Mouse (Mus musculus) left cerebral cortex, postnatal 14 days (tissue): Measurements from ENCODE around the gene Pkn2. TPM values are rescaled to one million over a fixed set of nuclear protein-coding genes. Genes with fewer than 3 reads are reported as not detected.

Experiments used
- DNase-seq, 2 experiments: peaks; one replicate each; pipeline ENCODE4 v3.0.0; 2021 to 2022; ENCODE audit warnings: low spot score in 2 of 2, mixed read lengths in 1 of 2
- intact Hi-C: fragments of 180-260 bp; cut with DNase I; formaldehyde crosslinking; loops from one replicate; pipeline ENCODE4 v1.15.1; 2025
- long read RNA-seq, 2 experiments: library from polyadenylated mRNA; stranded (forward); transcript quantifications; one replicate each; pipeline ENCODE4 v2.0.0; 2021
- total RNA-seq, 2 experiments: library from RNA; stranded (reverse); gene quantifications; 2 replicates each; pipeline ENCODE4 v1.2.3; 2021

Gene Pkn2
- total RNA-seq = 10 to 100 TPM; 23.8 to 30.1 TPM
- long read RNA-seq, experiment 1, full-length matches to known transcripts = 4 of 5 reads
- long read RNA-seq, experiment 1, partial matches to known transcripts = 0 of 5 reads
- long read RNA-seq, experiment 1, other reads (novel, unspliced or antisense) = 1 of 5 reads
- long read RNA-seq, experiment 2, full-length matches to known transcripts = 5 of 6 reads
- long read RNA-seq, experiment 2, partial matches to known transcripts = 1 of 6 reads
- long read RNA-seq, experiment 2, other reads (novel, unspliced or antisense) = 0 of 6 reads

DNA sequence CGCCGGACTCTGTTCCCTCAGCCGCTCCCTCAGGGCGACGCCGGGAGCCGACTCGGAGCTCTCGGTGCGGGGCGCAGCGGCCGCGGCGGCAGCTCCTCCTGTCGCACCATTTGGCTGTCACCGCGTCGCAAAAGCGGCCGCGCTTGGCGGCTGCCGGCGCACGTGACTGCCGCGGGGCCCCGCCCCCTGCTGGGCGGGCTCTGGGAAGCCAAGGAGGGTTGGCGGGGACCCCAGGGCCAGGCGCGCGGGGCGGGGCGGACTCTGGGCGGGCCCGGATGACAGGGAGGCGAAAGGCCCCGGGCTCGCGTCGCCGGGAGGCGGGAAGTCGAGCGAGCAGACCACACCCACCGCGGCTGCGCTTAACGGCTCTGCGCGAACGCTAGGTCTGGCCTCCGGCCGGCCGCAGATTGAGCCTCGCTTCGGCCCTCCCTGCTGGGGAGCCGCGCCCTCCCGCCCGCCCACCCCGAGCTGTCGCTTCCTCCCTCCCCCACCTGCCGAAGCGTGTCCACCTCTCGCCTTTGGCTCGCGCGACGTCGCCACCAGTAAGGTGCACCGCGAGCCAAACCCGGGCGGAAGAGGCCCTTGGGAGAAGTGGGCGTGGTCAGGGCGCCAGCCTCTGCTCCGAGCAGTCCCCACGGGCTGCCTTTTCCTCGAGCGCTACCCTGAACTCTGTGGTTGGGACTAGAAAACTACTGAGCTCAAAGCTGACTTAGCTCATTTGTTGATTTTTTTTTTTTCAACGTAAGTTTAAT, at the start of gene Pkn2:
TSS of gene Pkn2 (minus strand) at position 133 of the 752 bp plus-strand sequence.
- DNase-seq = peak; percentile 97 to 98
- intact Hi-C loops = no loop called here

DNA sequence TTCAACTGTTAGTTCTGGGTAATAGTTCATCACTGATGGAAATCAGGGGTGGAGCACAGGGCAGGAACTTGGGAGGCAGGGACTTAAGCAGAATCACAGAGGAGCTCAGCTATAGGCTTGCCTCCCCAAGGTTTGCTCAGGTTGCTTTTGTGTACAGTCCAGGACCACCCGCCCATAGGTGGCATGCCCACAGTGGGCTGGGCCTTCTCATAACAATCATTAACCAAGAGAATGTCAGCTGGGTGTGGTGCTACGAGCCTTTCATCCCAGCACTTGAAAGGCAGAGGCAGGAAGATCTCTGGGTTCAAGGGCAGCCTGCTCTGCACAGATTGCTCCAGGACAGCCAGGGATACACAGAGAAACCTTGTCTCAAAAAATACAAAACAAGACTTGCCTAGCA, 48.1 kb upstream of the Pkn2 start:
- intact Hi-C loops = no loop called here
- no peak for DNase-seq

DNA sequence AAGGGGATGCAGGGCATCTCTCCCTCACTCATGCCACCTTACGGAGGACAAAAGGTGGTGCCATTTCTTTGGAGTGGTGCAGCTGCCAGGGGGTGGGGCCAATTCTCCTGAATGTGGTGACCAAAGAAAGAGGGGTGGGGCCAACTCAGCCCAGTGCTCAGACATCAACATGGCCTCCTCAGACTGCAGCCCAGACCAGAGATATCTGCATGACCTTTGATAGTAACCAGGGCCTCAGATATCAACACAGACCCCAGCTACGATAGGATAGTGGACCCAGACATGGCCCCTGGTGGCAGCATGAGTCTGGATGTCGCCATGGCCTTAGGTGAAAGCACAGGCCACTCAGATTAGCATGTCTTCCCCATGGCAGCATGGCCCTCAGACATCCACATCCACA, 45.5 kb upstream of the Pkn2 start:
- intact Hi-C loops = no loop called here
- DNase-seq = no peak

DNA sequence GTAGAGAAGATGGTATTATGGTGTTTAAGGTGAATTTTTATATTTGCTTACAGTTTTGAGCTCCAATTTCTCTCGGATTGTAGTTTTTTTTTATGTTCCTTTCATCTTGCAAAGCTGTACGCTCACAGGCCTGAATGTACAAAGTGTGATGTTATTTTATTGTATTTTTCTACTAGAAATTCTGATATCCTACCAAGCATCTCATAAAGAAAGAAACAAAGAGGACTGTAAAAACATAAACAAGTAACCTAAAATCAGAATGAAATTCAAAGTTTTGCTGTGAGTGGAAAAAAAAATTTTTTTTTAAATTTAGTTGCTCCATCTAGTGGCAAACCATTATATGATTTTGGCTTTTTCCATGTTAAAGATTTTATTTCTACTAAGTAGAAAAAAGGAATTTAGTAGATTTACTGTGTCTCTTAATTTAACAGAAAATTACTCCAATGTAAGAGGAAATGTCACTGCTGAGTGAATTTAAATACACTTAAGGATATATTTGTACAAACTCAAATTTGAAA, 43.1 kb upstream of the Pkn2 start:
- no peak for DNase-seq

DNA sequence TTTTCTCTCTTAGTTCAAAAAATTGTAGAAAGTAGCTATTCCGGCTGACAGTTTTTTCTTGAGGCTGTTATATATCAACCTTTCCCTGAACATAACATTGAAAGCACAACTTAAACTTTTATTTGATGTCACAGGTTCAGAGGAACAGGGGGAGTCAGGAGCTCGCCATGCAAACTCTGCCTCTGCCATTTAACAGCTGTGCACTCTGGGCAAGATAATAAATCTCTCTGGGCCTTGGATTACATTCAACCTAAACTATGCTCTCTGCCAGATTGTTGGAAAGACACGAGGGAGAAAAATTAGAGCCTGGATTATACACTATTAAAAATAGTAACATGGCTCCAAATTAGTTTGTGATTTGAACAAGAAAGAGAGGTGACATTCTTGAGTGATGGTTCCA, 37.3 kb upstream of the Pkn2 start:
- no peak for DNase-seq
- intact Hi-C loops = no loop called here

More for the DNA sequence above, 43.1 kb upstream of the Pkn2 start:
- intact Hi-C loops = no loop called here

DNA sequence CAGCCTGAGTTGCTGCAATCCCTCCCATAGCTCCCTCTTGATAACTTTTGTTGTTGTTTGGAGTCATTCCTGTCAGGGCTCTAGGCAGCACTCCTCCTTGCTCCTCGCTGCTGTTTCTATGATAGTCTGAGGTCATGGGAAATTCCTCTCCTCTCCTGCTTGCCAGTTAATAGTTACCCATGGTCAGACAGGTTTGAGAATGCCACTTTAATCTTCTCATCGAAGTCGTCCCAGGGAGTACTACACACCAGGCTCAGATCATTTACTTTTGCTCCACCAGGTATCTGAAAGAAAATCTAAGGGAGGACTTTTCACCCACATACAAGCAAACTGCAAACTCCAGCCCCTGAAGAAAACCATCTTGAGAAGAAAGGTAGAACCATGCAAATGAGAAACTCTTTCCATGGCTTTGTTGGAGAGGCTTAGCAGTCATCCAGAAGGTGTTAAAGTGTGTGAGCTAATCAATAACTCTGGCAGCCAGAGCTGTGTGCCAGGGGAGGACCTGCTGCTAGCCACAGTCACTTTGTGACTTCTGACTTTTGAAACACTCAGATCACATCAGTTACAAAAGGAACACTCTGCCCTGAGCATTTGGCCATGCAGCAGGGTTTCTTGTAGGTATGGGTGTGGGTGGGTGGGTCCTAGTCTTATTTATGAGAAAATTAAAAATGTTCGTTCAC, 36.1 kb upstream of the Pkn2 start:
- intact Hi-C loops = no loop called here
- no peak for DNase-seq

DNA sequence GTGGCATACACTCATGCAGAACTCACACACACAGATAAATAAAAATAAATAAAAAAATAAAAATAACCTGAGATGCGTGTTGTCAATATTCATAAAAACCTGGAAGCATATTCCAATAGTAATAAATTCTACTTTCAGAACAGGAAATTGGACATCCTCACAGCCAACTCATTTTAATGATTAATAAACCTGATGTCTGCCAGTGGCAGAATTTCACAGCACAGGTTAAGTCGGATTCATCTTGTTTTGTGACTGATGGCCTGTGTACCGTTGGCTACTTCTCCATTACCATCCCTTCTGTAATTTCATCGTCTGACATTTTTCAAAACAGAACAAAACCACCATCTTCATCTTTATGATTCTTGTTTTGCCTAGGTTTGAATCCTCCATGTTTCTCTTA, 35.4 kb upstream of the Pkn2 start:
- intact Hi-C loops = no loop called here
- DNase-seq = no peak

DNA sequence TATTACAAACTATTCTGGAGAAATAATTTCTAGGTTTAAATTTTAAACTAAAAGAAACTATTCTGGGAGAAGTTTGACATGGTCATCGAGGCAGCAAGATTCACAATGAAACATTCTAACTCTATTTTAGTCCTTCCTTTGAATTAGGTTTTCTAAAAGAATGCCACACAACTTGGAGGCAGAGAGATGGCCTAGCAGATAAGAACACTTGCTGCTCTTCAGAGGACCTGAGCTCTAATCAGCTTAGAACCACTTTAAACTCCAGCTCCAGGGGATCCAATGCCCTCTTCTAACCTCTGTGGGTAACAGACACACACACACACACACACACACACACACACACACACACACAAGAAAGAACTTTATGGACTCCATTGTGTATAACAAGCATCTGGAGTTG, 31.5 kb upstream of the Pkn2 start:
- intact Hi-C loops = no loop called here

DNA sequence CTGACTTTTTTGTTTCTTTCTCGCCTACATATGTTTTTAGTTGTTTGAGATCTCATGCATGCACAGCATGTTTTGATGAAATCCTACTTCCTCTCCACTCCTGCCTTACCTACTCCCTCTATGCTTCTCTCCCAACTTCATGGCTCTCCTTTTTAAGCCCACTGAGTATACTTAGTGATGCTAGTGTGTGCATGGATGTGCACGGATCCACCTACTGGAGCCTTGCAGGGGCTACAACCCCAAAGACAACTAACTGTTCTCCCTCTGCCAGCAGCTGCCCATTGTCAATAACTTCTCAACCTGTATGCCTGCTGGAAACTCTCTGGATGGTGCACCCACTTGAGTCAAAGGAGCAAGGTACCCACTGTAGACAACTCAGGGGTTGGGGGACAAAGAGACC, 17.9 kb upstream of the Pkn2 start:
- no peak for DNase-seq
- intact Hi-C loops = no loop called here

More for the DNA sequence above, 31.5 kb upstream of the Pkn2 start:
- DNase-seq = no peak

DNA sequence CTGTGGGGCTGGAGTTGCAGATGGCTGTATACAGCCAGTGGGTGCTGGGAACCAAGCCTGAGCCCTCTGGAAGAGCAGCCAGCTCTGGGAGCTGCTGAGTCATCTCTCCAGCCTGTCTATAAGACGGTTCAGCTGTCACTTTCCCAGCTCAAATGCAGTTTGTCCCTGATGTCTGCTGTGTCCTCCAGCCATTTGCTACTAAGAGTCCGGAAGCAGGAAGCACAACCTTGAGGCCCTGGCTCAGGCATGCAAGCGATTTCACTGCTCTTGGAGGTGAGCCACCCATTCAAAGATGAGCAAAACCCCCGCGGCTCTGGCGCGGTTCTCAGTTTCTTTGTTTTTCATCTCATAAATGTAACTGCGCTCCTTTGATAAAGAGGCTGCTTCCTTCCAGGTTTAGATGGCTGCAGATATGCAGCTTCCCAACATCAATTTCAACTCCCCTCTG, 17.2 kb upstream of the Pkn2 start:
- intact Hi-C loops = no loop called here
- no peak for DNase-seq

DNA sequence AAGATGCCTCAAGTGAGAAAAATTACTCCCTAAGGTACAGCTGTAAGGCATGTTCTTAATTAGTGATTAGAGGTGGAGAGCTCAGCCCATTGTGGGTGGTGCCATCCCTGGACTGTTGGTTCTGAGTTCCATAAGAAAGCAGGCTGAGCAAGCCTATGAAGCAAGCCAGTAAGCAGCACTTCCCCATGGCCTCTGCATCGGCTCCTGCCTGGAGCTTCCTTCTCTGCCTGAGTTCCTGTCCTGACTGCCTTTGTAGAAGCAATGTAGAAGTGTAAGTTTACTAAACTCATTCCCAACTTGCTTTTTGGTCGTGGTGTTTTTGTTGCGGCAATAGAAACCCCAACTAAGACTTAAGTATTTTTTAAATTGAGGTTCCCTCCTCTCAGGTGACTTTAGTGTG, 8.6 kb upstream of the Pkn2 start:
- no peak for DNase-seq
- intact Hi-C loops = no loop called here

DNA sequence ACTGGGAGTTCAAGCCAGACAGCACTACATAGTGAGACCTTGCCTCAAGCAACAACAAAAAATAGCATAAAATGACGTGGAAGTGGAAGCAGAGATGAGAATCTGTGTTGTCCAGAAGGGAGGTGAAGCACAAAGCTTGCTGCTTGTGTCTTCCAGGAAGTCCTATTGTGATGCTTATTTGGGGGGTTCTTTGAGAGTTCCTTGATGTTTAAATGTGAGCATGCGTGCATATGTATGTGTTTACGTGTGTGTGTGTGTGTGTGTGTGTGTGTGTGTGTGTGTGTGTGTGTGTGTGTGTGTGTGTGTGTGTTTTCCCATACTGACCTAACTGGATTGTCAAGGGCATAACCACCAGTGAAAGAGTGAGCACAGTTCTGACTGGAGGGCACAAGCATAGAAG, 5.2 kb upstream of the Pkn2 start:
- intact Hi-C loops = no loop called here
- DNase-seq = no peak

DNA sequence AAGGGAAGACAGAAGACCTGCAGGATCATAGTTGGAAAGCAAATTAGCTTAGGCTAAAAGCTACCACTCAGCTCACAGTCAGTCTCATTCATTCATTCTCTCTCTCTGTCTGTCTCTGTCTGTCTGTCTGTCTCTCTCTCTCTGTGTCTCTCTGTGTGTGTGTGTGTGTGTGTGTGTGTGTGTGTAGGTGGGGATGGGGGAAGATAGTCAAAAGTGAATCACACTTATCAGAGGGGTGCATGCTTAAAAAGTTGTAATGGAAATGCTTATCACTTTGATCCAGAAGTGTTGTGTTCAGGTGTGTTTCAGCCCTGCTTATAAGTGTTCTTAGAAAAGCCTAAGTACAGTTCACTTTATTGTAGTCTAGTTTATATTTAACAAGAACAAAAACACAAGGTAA, 2.8 kb upstream of the Pkn2 start:
- DNase-seq = no peak
- intact Hi-C loops = no loop called here

DNA sequence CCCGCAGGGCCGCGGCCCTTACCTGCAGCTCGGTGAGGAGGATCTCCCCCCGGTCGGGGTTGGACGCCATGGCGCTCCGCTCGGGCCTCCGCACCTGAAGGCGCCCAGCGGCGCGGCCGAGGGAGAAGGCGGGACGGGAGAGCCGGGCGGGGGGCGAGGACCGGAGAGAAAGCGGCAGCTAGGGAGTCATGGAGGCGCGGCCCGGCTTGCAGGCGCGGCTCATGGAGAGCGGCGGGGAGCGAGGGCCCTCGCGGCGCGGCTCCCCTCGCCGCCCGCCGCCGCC, 274 bp downstream of the Pkn2 start:
- DNase-seq = no peak
- intact Hi-C loops = no loop called here

DNA sequence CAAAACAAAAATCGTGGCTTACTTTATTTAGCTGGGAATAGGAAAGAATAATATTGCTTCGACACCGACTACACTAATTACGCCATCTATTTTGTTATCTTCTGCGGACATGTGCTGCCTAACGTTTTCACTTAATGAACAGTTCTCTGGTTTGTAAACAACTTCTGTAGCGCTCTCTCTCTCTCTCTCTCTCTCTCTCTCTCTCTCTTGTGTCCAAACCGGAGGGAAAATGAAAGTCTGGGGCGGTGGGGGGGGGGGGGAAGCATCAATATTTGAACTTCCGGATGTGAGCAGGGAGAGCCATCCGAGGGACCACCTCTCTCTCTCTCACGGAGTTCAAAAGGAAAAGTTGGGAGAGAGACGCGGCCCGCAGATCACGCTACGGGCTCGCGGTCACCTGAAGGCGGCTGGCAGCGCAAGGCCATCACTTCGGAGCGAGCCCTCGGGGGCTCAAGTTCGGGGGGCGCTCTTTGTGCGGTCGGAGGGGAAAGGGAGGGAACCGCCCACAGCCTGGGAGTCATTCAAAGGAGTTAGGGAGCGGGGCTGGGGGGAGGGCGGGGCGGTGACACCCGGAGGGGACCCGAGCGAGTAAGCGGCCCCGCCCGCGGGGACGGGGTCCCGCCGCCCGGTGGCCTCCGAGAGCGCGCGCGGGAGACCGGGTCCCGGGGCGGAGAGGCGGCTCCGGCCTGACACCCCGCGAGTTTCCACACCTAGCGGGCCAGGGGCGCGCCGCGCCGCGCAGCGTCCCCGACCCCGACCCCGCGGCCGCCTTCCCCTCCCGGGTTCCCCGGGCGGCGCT, 815 bp downstream of the Pkn2 start:
- DNase-seq = peak; percentile 5 to 11
- intact Hi-C loops = no loop called here

DNA sequence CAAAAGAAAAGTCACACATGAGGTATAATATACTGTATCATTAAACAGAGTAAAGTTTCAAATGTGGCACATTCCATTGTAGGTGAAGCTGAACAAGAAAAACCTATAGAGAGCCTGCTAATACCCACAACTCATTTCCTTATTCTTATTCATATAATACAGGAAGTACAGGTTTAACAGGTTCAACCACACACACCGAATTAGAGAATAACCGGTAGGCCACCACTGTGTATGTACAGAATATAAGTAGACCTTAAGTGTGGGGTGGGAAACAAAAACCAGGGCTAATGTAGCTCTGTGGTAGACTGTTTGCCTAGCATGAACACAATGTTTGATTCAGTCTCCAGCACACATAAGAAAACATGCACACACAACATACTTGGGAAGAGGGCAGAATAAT, 18.6 kb downstream of the Pkn2 start:
- DNase-seq = no peak
- intact Hi-C loops = no loop called here

DNA sequence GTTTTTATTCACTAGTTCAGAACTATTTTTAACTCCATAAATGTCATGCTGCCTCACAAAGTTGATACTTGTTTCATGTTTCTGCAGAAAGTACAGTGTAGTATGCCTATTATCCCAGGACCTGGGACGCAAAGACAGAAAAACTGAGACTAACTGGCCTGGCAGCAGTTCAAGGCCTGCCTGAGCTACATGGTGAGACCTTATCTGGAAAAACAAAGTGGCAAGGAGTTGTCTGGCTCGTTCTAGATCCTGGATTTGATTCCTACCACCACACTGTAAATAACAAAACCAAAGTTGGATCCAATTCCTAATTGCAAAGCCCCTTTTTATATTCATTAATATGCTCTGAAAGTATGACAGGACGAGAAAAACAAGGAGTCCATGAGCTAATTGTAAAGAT, 25.0 kb downstream of the Pkn2 start:
- intact Hi-C loops = no loop called here
- no peak for DNase-seq

DNA sequence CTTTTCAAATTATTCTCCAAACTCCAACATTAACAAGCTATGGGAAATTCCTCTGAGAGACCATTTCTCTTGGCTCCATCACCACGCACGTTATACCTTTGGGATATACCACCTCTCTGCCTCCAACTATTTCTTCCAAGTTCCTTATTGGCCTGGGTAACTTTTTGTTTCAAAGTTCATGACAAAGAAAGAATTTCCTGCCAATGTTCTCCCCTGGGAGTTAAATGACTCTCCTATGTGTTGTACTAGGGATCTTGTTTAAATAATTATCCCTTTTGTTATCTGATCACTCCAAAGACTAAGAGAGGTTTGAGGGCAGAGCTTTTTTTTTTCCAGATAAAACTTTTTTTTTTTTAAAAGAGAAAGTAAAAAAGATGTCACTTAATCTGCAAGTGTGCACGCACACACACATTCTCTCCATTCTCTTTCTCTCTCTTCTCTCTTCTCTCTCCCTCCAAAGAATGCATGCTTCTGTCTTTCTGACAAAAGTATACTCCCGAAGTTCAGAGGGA, 25.8 kb downstream of the Pkn2 start:
- DNase-seq = no peak
- intact Hi-C loops = no loop called here

DNA sequence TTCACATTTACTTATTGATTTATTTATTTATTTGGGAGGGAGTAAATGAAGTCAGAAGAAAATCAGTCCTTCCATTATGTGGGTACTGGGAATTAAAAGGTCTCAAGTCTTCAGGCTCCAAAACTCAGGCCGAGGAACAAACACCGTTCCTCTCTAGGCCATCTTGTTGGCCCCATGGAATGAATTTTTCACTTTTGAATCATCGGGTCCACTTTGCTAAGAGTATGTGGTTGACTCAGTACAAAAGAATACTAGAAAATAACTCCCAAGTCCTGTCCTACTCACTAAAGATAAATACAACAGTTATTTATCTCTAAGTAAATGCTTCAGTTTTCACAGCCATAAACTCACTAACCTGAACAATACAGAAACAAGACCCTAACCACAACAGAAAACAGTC, 28.9 kb downstream of the Pkn2 start:
- DNase-seq = no peak
- intact Hi-C loops = no loop called here

DNA sequence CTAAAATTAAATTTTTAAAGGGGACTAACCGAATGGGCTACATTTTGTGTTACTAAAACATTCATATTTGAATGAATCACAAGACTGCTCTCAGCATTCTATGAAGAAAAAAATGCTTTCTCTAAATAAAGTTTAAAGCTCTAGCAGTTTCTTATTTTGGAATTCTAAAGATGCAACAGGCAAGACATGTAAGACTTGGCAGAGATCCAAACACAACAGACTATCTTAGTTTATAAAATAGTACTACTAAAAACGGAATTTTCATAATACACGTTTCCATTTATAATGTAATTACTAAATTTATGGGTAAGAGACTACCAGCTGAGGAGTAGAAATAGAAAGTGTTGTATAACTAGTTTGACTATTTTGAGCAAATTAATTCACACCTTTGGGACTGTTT, 30.2 kb downstream of the Pkn2 start:
- intact Hi-C loops = no loop called here
- DNase-seq = peak in 1 of 2 experiments; percentile 66
